Mouse (Mus musculus) limb, embryonic 12.5 days (tissue): ENCODE data around the gene Zfyve1. TPM values are rescaled to one million over a fixed set of nuclear protein-coding genes. Genes with fewer than 3 reads are reported as not detected.
A peak's percentile ranks its signal among the peaks of the same experiment; 100 is the strongest.
"Not testable (repeated sequence)": the region's sequence is repeated elsewhere in the genome, so short reads cannot be mapped to it uniquely, and the experiment has no call there.

Experiments
- ATAC-seq: fragments of 200-750 bp; cut with Nextera tagmentation; 2 replicates; pipeline ENCODE4 v1.8.0; 2017; ENCODE audit warnings: low read depth, moderate TSS enrichment; ENCODE audit not compliant: insufficient number of reproducible peaks, insufficient read depth, low FRiP score, low TSS enrichment
- H3K27ac ChIP-seq: fragments of 300-500 bp; sonication (generic); 2 replicates; pipeline ENCODE4 v1.5.1; 2016; ENCODE audit warnings: mild to moderate bottlenecking, moderate library complexity
- H3K27me3 ChIP-seq: fragments of 300-500 bp; sonication (generic); 2 replicates; pipeline ENCODE4 v1.6.1; 2016; ENCODE audit warnings: mild to moderate bottlenecking, moderate library complexity
- H3K36me3 ChIP-seq: fragments of 300-500 bp; sonication (generic); 2 replicates; pipeline ENCODE4 v1.6.1; 2016; ENCODE audit warnings: mild to moderate bottlenecking, moderate library complexity
- H3K4me1 ChIP-seq: fragments of 300-500 bp; sonication (generic); replicated peaks from 2 replicates; pipeline ENCODE4 v1.6.1; 2016
- H3K4me2 ChIP-seq: fragments of 300-500 bp; sonication (generic); 2 replicates; pipeline ENCODE4 v1.6.1; 2016; ENCODE audit warnings: mild to moderate bottlenecking, moderate library complexity
- H3K4me3 ChIP-seq: fragments of 300-500 bp; sonication (generic); replicated peaks from 2 replicates; pipeline ENCODE4 v1.5.1; 2016; ENCODE audit warnings: mild to moderate bottlenecking
- H3K9ac ChIP-seq: fragments of 300-500 bp; sonication (generic); replicated peaks from 2 replicates; pipeline ENCODE4 v1.6.1; 2016; ENCODE audit warnings: mild to moderate bottlenecking, moderate library complexity
- H3K9me3 ChIP-seq: fragments of 300-500 bp; sonication (generic); 2 replicates; pipeline ENCODE4 v1.6.1; 2016; ENCODE audit warnings: mild to moderate bottlenecking, moderate library complexity
- WGBS: fragments of 180-500 bp; shearing (Covaris S2); methylation state at CpG from one replicate; pipeline ENCODE4 v1.1.7; 2016; 5-methylcytosine and 5-hydroxymethylcytosine counted together
- polyA plus RNA-seq: library from polyadenylated mRNA; unstranded; fragments of >200 nt; fragmentation: Nextera tagmentation; extraction: Ambion mirVana; gene quantifications from 2 replicates; pipeline ENCODE4 v1.2.1, GENCODE M21; 2016

Zfyve1 gene
- polyA plus RNA-seq, 1 experiment from 2014 or later: 24.1 TPM

DNA sequence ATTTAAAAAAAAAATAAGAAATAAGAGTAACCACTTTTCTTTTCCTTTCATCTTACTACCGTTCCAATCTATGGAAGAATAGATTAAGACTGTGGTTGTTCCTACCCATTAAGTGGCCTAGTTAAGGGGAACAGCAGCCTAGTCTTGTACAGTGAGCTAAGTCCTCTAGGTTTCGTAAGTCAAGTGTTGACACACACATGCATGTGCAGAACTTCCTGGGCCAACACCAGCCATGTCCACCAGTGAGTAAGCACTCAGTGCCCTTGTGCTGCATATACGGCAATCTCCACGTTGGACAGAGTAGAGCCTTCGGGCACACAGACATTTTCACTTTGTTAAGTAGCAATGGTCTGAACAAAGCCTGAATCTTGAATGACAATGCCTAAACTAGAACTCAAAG lies 20.2 kb upstream of the Zfyve1 start:
- 92% methylated on average over 5 of the region's 5 CpGs for WGBS
- Histone ChIP-seq H3K4me3 (no peak overlapping the region), H3K4me1 (no peaks in the 10 kb centered on the region), H3K27me3 (no peaks in the 10 kb centered on the region), H3K36me3 (no peaks in the 10 kb centered on the region), H3K9me3 (no peaks in the 10 kb centered on the region), H3K4me2 (no peak overlapping the region), H3K9ac (no peak overlapping the region), H3K27ac (no peak overlapping the region)
- ATAC-seq: no peak

DNA sequence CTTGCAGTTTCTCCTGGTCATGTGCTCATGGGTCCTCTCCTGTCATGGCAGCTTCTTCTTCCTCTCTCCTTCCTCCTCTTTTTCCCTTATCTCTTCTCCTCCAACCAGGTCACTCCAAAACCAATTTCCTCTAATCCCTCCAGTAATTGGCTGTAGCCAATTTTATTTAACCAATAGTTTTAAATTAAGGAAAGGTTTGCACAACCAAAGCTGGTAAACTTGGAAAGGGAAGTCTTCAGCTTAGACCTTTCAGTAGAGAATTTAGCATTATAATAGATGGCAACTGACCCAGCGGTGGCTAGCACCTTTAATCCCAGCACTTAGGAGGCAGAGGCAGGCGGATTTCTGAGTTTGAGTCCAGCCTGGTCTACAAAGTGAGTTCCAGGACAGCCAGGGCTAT lies 9.4 kb upstream of the Zfyve1 start:
- H3K4me3 ChIP-seq, H3K4me2 ChIP-seq, H3K27me3 ChIP-seq, H3K4me1 ChIP-seq, H3K36me3 ChIP-seq, H3K9ac ChIP-seq, H3K27ac ChIP-seq, ATAC-seq, H3K9me3 ChIP-seq: not testable (repeated sequence)
- 86% methylated on average over 2 of the region's 2 CpGs for WGBS

GRCm38 (mm10) chr12:83602285-83602684 lies 5.3 kb upstream of the Zfyve1 start:
- H3K4me2 ChIP-seq: no peak overlapping the region

DNA sequence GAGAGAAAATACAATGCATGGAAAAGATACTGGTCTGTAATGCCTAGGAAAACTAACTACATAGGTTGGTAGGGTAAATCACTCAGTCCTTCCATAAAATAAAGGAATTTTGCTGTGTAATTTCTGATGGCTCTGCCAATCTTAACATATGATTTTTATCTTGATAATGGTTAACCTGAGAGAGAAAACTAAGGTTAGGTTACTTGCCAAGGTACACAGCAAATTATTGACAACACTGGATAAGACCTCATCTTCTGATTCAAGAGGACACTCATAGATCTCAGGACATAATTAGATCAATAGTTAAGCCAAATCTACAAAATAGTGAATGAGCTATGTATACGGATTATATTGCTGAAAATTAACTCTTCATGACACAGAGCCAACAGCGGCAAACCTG lies 859 bp upstream of the Zfyve1 start:
- Histone ChIP-seq H3K36me3 (peaks cover 22% of the 10 kb centered on the region), H3K4me3 (no peak overlapping the region), H3K9ac (no peak overlapping the region), H3K9me3 (no peaks in the 10 kb centered on the region), H3K27ac (no peak overlapping the region), H3K27me3 (no peaks in the 10 kb centered on the region), H3K4me1 (peaks cover 6% of the 10 kb centered on the region; the same call in 1 of the 2 replicates), H3K4me2 (no peak overlapping the region)
- 88% methylated on average over 2 of the region's 2 CpGs for WGBS
- no peak for ATAC-seq

More at GRCm38 (mm10) chr12:83602285-83602684, 5.3 kb upstream of the Zfyve1 start:
- Histone ChIP-seq H3K4me1 (no peaks in the 10 kb centered on the region), H3K9me3 (no peaks in the 10 kb centered on the region), H3K27ac (no peak overlapping the region), H3K36me3 (no peaks in the 10 kb centered on the region), H3K9ac (no peak overlapping the region), H3K27me3 (no peaks in the 10 kb centered on the region), H3K4me3 (no peak overlapping the region)
- ATAC-seq: no peak
- 82% methylated on average over 5 of the region's 5 CpGs for WGBS

DNA sequence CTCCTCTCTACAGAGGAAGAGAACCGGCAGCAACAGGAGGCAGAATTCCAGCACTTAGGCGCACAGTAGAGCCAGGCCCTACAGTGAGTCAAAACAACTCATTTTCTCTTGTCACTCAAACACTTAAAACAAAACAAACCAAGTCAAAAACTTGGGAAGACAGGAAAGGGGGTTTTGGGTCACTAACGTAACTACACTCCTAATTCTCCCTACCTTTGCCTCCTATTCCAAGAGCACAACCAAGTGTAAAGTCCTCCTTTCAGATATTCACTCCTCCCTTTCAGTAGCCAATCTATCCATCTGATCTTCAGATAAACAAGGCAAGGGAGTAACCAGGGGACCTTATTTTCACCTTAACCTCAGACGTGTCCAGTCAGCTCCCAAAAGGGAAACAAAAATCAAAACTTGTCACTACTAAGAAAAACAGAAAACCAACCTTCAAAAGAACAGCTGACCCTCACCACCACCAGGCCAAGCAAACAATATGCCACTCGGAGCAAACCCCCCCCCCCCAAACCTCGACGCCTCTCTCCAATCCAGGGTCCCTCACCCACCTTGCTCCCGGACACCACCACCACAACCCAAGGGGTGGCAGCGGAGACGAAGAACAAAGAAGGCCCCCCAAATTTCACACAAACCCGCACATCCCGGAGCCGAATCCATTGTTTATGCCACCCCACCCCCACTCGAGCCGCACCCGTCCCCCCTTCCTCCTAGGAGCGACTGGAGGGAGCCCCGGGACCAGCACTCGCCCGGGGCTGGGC lies 649 bp downstream of the Zfyve1 start:
- 8% methylated on average over 20 of the region's 20 CpGs for WGBS
- H3K4me2 ChIP-seq: peak overlapping the region; percentile 58
- peak overlapping the region; percentile 91 for H3K9ac ChIP-seq
- H3K9me3 ChIP-seq: peaks cover 1% of the 10 kb centered on the region
- peaks cover 37% of the 10 kb centered on the region for H3K36me3 ChIP-seq
- ATAC-seq: peak; percentile 26
- H3K4me1 ChIP-seq: peaks cover 6% of the 10 kb centered on the region; the same call in 1 of the 2 replicates
- H3K27me3 ChIP-seq: no peaks in the 10 kb centered on the region
- peak overlapping the region; percentile 94 for H3K4me3 ChIP-seq
- H3K27ac ChIP-seq: peak overlapping the region; percentile 87

DNA sequence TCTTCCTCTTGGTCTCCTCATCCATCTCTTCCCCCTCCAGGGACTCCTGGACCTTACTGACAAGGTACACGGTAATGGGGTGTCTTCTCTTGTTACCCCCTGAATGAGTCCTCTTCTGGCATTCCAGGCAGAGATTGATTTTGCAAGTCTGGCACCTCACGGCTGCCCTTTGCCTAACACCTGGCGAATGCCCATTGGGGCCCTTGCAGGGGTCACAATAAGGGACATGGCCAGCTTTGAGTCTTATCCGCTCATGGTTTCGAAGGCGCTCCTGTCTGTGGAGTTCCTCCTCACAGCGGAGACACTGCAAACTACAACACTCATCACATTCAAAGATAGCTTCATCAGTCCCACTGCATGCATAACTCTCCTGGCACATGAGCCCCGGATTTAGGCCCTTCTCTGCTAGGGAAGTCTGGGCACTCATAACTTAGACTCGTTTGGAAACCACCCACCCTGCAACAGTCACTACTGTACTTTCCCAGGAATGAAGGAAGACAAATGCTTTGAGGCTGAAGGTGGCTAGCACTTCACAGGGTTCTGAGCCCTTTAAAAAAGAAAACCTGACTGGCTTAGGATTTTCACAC lies 2.5 kb downstream of the Zfyve1 start:
- H3K27me3 ChIP-seq: no peaks in the 10 kb centered on the region
- peaks cover 5% of the 10 kb centered on the region for H3K9me3 ChIP-seq
- no peak overlapping the region for H3K4me2 ChIP-seq
- peaks cover 6% of the 10 kb centered on the region; the same call in 1 of the 2 replicates for H3K4me1 ChIP-seq
- H3K9ac ChIP-seq: no peak overlapping the region
- H3K4me3 ChIP-seq: no peak overlapping the region
- ATAC-seq: no peak
- peaks cover 53% of the 10 kb centered on the region for H3K36me3 ChIP-seq
- 86% methylated on average over 9 of the region's 9 CpGs for WGBS
- no peak overlapping the region for H3K27ac ChIP-seq

DNA sequence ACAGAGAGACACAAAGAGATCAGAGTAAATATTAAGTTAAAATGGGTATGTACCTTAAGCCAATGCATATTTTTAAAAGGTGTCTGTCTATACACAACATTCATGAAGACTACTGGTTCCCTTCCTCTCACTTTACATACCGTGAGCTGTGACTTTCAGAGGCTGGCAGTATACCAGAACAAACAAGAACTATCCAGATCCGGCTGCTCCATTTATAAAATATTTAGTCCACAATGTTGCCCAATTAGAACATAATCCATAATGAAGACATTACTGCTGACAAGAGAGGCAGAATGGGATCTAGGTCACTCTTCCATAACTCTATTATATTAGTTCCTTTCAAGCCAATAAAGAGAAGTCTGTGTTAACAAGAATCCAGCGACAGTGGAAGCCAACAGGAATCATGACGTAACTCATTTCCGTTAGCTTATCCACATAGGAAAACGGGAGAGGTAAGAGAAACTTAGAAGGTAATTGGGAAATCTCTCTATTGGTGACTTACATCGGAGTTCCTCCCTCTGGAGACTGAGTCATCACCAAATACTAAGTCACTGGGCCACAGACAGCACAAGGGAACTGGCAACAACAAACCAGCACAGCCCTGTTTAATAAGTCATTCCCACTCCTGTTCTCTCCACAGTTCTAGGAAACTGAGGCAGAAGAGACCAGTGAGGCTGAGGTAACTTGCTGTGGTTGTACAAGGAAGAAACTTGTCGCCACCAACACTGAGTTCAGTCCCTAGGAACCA lies 5.1 kb downstream of the Zfyve1 start:
- Histone ChIP-seq H3K36me3 (peaks cover 78% of the 10 kb centered on the region), H3K9me3 (peaks cover 5% of the 10 kb centered on the region), H3K27ac (no peak overlapping the region), H3K4me2 (no peak overlapping the region), H3K27me3 (no peaks in the 10 kb centered on the region), H3K4me3 (no peak overlapping the region), H3K4me1 (peaks cover 6% of the 10 kb centered on the region; the same call in 1 of the 2 replicates), H3K9ac (no peak overlapping the region)
- 93% methylated on average over 8 of the region's 8 CpGs for WGBS
- no peak for ATAC-seq

GRCm38 (mm10) chr12:83586628-83587027 lies 10.4 kb downstream of the Zfyve1 start:
- 94% methylated on average over 5 of the region's 5 CpGs for WGBS
- Histone ChIP-seq H3K36me3 (peaks cover 74% of the 10 kb centered on the region), H3K4me1 (no peaks in the 10 kb centered on the region)

DNA sequence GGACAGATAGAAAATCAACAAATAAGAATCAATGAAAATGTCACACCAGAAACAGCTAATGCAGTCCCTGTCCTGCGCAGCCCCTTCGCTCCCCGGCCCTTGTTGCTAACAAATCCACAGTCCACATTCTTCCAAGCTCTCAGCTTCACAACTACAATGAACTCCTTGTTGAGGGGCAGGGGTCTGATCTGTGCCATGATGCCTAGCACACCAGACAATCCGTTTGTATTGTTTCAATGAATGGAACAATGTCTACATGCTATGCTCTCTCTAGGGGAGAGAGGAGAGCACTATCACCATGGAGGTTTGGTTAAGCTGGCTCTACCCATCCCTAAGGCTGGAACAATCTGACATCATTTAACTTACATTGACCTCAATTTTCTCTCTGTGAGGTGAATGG lies 14.3 kb downstream of the Zfyve1 start:
- H3K27ac ChIP-seq: no peak overlapping the region
- H3K27me3 ChIP-seq: no peaks in the 10 kb centered on the region
- no peaks in the 10 kb centered on the region for H3K4me1 ChIP-seq
- no peak overlapping the region for H3K4me2 ChIP-seq
- no peak overlapping the region for H3K4me3 ChIP-seq
- WGBS: 95% methylated on average over 4 of the region's 4 CpGs
- peaks cover 57% of the 10 kb centered on the region for H3K36me3 ChIP-seq
- H3K9me3 ChIP-seq: no peaks in the 10 kb centered on the region
- H3K9ac ChIP-seq: no peak overlapping the region
- no peak for ATAC-seq

More at GRCm38 (mm10) chr12:83586628-83587027, 10.4 kb downstream of the Zfyve1 start:
- peaks cover 5% of the 10 kb centered on the region for H3K9me3 ChIP-seq
- ATAC-seq: no peak
- no peaks in the 10 kb centered on the region for H3K27me3 ChIP-seq
- no peak overlapping the region for H3K9ac ChIP-seq
- no peak overlapping the region for H3K4me3 ChIP-seq
- no peak overlapping the region for H3K27ac ChIP-seq
- no peak overlapping the region for H3K4me2 ChIP-seq

GRCm38 (mm10) chr12:83582106-83582505 lies 14.9 kb downstream of the Zfyve1 start:
- no peak overlapping the region for H3K4me2 ChIP-seq
- no peaks in the 10 kb centered on the region for H3K27me3 ChIP-seq
- H3K9ac ChIP-seq: no peak overlapping the region
- H3K27ac ChIP-seq: no peak overlapping the region
- H3K4me3 ChIP-seq: no peak overlapping the region
- H3K36me3 ChIP-seq: peaks cover 57% of the 10 kb centered on the region
- no peaks in the 10 kb centered on the region for H3K4me1 ChIP-seq
- H3K9me3 ChIP-seq: no peaks in the 10 kb centered on the region
- ATAC-seq: no peak
- 85% methylated on average over 4 of the region's 4 CpGs for WGBS

- no peak for ATAC-seq
- peaks cover 61% of the 10 kb centered on the region for H3K36me3 ChIP-seq
These were observed 16.7 kb downstream of the Zfyve1 start for GRCm38 (mm10) chr12:83580283-83580682.

More at GRCm38 (mm10) chr12:83580283-83580682, 16.7 kb downstream of the Zfyve1 start:
- no peaks in the 10 kb centered on the region for H3K9me3 ChIP-seq
- no peak overlapping the region for H3K27ac ChIP-seq
- no peak overlapping the region for H3K4me2 ChIP-seq
- H3K9ac ChIP-seq: no peak overlapping the region
- no peak overlapping the region for H3K4me3 ChIP-seq
- no peaks in the 10 kb centered on the region for H3K4me1 ChIP-seq
- WGBS: 97% methylated on average over 3 of the region's 3 CpGs
- H3K27me3 ChIP-seq: no peaks in the 10 kb centered on the region
